Mouse (Mus musculus) limb, embryonic 11.5 days (tissue): ENCODE results near the gene Cntd1. TPM values are rescaled to one million over a fixed set of nuclear protein-coding genes. Genes with fewer than 3 reads are reported as not detected.

Source experiments
- ATAC-seq: fragments of 200-750 bp; cut with Nextera tagmentation; 2 replicates; pipeline ENCODE4 v1.8.0; 2017; ENCODE audit warnings: low read depth; ENCODE audit not compliant: insufficient number of reproducible peaks, low FRiP score, low TSS enrichment
- DNase-seq: peaks from one replicate; pipeline ENCODE4 v3.0.0-alpha.2; 2015; ENCODE audit warnings: low spot score
- H3K27ac ChIP-seq: fragments of 300-500 bp; sonication (generic); replicated peaks from 2 replicates; pipeline ENCODE4 v1.5.1; 2014; ENCODE audit warnings: low read depth, mild to moderate bottlenecking, low read length
- H3K27me3 ChIP-seq: fragments of 300-500 bp; sonication (generic); 2 replicates; pipeline ENCODE4 v1.6.1; 2014; ENCODE audit warnings: mild to moderate bottlenecking, low read length, mixed read lengths; ENCODE audit not compliant: control insufficient read depth, insufficient read depth
- H3K36me3 ChIP-seq: fragments of 300-500 bp; sonication (generic); 2 replicates; pipeline ENCODE4 v1.6.1; 2014; ENCODE audit warnings: mild to moderate bottlenecking, low read length, moderate library complexity, mixed read lengths; ENCODE audit not compliant: control insufficient read depth, insufficient read depth
- H3K4me1 ChIP-seq: fragments of 300-500 bp; sonication (generic); 2 replicates; pipeline ENCODE4 v1.6.1; 2014; ENCODE audit warnings: low read length, mixed read lengths; ENCODE audit not compliant: control insufficient read depth, insufficient read depth
- H3K4me2 ChIP-seq: fragments of 300-500 bp; sonication (generic); 2 replicates; pipeline ENCODE4 v1.6.1; 2014; ENCODE audit warnings: low read depth, mild to moderate bottlenecking, moderate library complexity; ENCODE audit not compliant: severe bottlenecking
- H3K4me3 ChIP-seq: fragments of 300-500 bp; sonication (generic); 2 replicates; pipeline ENCODE4 v1.5.1; 2014; ENCODE audit warnings: low read depth, low read length
- H3K9ac ChIP-seq: fragments of 300-500 bp; sonication (generic); 2 replicates; pipeline ENCODE4 v1.6.1; 2014; ENCODE audit warnings: mild to moderate bottlenecking, low read length
- H3K9me3 ChIP-seq: fragments of 300-500 bp; sonication (generic); 2 replicates; pipeline ENCODE4 v1.6.1; 2016; ENCODE audit warnings: low read length; ENCODE audit not compliant: control insufficient read depth
- WGBS: fragments of 180-500 bp; shearing (Covaris S2); extraction: QIAGEN DNeasy Blood & Tissue Kit; methylation state at CpG from one replicate; pipeline ENCODE4 v1.1.7; 2014; 5-methylcytosine and 5-hydroxymethylcytosine counted together
- polyA plus RNA-seq: library from polyadenylated mRNA; unstranded; fragments of >200 nt; fragmentation: Nextera tagmentation; extraction: Ambion mirVana; gene quantifications from 2 replicates; pipeline ENCODE4 v1.2.1, GENCODE M21; 2014

Gene Cntd1
- polyA plus RNA-seq, 1 experiment from 2014 or later: 1.3 TPM

DNA sequence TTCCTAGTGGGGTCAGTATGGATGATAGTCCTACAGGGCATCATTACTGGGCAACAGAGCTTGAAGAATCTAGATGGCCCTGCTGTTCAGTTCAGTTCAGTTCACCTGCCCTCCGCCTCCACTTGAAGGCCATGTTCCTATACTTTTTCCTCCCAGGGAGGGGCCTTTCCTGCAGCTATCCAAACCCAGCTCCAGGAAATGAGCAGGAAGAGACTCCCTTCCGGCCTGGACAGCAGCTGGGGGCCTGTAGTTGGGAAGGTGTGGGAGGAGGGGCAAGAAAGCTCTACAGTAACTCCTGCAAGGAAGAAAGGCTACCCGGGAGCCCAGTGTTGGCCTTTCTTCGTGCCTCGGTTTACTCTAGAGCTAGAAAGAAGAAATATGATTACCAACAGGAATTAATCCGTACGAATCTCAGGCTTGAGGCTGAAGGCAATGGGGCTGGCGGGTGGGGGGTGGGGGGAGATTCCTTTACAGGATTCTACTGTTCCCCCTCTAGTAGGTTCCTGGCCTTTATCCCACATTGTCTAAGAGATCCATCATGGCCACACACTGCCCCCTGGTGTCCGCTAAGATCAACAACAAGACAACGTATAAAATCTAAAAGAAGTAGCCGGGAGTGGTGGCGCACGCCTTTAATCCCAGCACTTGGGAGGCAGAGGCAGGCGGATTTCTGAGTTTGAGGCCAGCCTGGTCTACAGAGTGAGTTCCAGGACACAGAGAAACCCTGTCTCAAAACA is 30.4 kb upstream of the Cntd1 start:
- no peaks in the 10 kb centered on the region for H3K36me3 ChIP-seq
- 0 out of 2 replicates have a peak, but pooled peaks cover 5% of the 10 kb centered on the region for H3K27me3 ChIP-seq
- 0 out of 2 replicates have a peak overlapping the region, but pooled peaks have one; percentile 37 for H3K9ac ChIP-seq
- WGBS: 32% methylated on average over 14 of the region's 14 CpGs
- no peaks in the 10 kb centered on the region for H3K9me3 ChIP-seq
- H3K4me3 ChIP-seq: no peak overlapping the region
- no peak overlapping the region for H3K27ac ChIP-seq
- ATAC-seq: no peak
- H3K4me1 ChIP-seq: peaks cover 27% of the 10 kb centered on the region
- DNase-seq: peak; percentile 72
- no peak overlapping the region for H3K4me2 ChIP-seq

DNA sequence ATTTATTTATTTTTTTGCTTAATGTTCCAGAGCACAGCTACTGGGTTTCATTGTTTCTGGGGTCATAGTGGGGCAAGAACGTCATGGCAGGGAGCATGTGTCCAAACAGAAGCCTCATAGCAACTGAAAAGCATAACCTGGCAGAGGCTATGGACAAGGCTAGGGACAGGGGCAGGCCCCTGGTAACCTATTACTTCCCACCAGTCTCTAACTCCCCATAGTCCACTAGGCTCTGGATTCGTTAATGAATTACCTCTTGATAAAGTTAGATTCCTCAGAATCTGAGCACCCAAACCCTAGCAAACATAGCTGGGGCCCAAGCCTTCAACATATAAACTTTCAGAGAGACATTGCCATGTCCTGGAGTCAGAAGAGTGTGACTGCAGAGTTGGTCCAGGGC is 27.8 kb upstream of the Cntd1 start:
- no peak overlapping the region for H3K9ac ChIP-seq
- no peaks in the 10 kb centered on the region for H3K9me3 ChIP-seq
- H3K4me3 ChIP-seq: no peak overlapping the region
- 0 out of 2 replicates have a peak, but pooled peaks cover 2% of the 10 kb centered on the region for H3K36me3 ChIP-seq
- ATAC-seq (no peak), DNase-seq (no peak)
- peaks cover 9% of the 10 kb centered on the region for H3K4me1 ChIP-seq
- 0 out of 2 replicates have a peak, but pooled peaks cover 2% of the 10 kb centered on the region for H3K27me3 ChIP-seq
- WGBS: 78% methylated on average over 2 of the region's 2 CpGs
- no peak overlapping the region for H3K4me2 ChIP-seq
- H3K27ac ChIP-seq: no peak overlapping the region

GRCm38 (mm10) chr11:101252941-101253340 is 25.9 kb upstream of the Cntd1 start:
- H3K9ac ChIP-seq: peak overlapping the region; percentile 87
- no peaks in the 10 kb centered on the region for H3K9me3 ChIP-seq
- H3K27ac ChIP-seq: no peak overlapping the region
- peaks cover 5% of the 10 kb centered on the region for H3K36me3 ChIP-seq
- 17% methylated on average over 7 of the region's 7 CpGs for WGBS
- DNase-seq (no peak), ATAC-seq (no peak)
- H3K4me2 ChIP-seq: peak overlapping the region; percentile 69
- peaks cover 9% of the 10 kb centered on the region for H3K4me1 ChIP-seq
- peak overlapping the region; percentile 85 for H3K4me3 ChIP-seq
- H3K27me3 ChIP-seq: no peaks in the 10 kb centered on the region

DNA sequence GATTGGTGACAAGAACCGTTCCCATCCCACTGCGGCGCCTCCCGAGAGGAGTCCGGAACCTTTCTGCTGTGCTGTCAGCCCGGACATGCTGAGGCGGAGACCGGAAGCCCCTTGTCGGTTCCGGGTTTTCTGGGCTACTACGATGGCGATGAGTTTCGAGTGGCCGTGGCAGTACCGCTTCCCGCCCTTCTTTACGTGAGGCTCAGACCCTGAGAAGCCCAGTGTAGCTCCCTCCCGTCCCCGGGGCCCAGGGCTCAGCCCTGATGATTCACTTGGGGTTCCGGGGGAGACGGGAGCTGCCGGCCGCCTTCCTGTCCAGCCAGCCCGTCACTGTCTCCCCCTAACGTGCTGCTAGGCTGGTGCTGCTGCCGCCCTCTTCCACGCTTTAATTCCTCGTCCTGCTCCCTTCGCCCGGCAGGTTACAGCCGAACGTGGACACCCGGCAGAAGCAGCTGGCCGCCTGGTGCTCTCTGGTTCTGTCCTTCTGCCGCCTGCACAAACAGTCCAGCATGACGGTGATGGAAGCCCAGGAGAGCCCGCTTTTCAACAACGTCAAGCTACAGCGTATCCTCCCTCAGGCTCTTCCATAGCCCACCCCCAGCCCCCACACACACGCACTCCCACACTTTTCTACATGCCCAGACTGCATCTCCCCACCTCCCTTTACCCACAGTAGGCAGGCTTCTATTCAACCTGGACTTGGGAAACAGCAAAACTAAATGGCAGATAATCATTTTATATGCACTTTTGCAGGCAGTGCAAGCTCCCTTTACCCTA is 25.0 kb upstream of the Cntd1 start, which contains the start of gene Vps25:
Gene Vps25, plus strand, starts transcription at position 95 of the 777 bp plus-strand sequence.
- peak within 1 kb of the TSS; percentile 87 for H3K9ac ChIP-seq
- peak; percentile 60; the same call in 1 of the 2 replicates for ATAC-seq
- peak; percentile 89 for DNase-seq
- peaks cover 5% of the 10 kb centered on the region for H3K36me3 ChIP-seq
- peaks cover 6% of the 10 kb centered on the region for H3K4me1 ChIP-seq
- H3K27ac ChIP-seq: peak within 1 kb of the TSS; percentile 43; the same call in 1 of the 2 replicates
- WGBS: 0% methylated on average over 40 of the region's 40 CpGs
- no peaks in the 10 kb centered on the region for H3K27me3 ChIP-seq
- H3K4me3 ChIP-seq: peak within 1 kb of the TSS; percentile 85
- no peaks in the 10 kb centered on the region for H3K9me3 ChIP-seq
- peak within 1 kb of the TSS; percentile 69 for H3K4me2 ChIP-seq

DNA sequence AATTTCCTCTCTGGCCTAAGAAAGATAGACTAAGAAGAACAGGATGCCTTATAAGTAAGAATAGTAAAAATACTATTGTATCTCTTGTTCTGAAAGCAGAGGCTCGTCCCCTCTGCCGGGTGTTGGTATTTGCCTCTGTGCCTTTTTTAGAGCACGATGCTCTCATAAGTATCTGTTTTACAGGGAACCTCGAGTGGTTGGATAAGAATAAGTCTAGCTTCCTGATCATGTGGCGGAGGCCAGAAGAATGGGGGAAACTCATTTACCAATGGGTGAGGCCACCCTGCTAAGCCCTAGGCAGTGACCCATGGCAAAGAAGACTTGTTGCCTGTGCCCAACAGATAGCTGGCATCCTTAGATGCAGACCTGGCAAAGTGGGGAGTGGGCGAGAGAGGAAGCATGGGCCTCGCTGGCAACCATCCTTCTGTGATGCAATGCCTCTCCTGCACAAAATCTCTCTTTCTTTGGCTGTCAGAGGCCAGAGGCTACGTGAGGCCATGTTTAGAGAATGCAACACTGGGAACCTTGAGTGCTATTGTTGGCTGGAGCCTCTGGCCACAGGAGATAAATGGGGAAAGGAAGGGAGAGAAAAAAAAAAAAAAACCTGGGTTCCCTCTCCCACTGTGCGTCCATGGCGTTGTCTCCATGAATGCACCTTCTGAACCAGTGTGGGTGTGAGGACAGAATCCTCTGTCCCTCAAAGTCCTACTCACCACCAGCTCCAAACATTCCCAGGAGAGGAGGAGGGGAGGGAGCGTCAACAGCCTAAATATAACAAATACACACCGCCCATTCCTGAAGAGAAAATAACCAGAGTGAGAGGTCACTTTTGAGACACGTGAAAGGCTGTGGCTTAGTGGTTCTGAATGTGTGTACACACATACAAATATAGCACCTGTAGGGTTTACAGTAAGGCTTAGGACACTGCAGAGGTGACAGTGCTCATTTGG is 22.7 kb upstream of the Cntd1 start:
- H3K4me3 ChIP-seq: no peak overlapping the region
- peaks cover 15% of the 10 kb centered on the region for H3K4me1 ChIP-seq
- peaks cover 5% of the 10 kb centered on the region for H3K36me3 ChIP-seq
- no peak for ATAC-seq
- 0 out of 2 replicates have a peak, but pooled peaks cover under 1% of the 10 kb centered on the region for H3K27me3 ChIP-seq
- no peak overlapping the region for H3K4me2 ChIP-seq
- no peaks in the 10 kb centered on the region for H3K9me3 ChIP-seq
- WGBS: 90% methylated on average over 13 of the region's 13 CpGs
- H3K9ac ChIP-seq: no peak overlapping the region
- DNase-seq: no peak
- H3K27ac ChIP-seq: no peak overlapping the region

- Histone ChIP-seq H3K9me3 (no peaks in the 10 kb centered on the region), H3K4me3 (0 out of 2 replicates have a peak overlapping the region, but pooled peaks have one; percentile 56), H3K4me2 (peak overlapping the region; percentile 97), H3K9ac (peak overlapping the region; percentile 27; the same call in 1 of the 2 replicates), H3K4me1 (peaks cover 22% of the 10 kb centered on the region; the same call in 1 of the 2 replicates), H3K36me3 (peaks cover 5% of the 10 kb centered on the region), H3K27me3 (peaks cover 28% of the 10 kb centered on the region), H3K27ac (0 out of 2 replicates have a peak overlapping the region, but pooled peaks have one; percentile 62)
- WGBS: 36% methylated on average over 6 of the region's 6 CpGs
- DNase-seq: no peak
- ATAC-seq: no peak
These were observed 19.5 kb upstream of the Cntd1 start for GRCm38 (mm10) chr11:101259261-101259712.

- peak within 1 kb of the TSS; percentile 63 for H3K9ac ChIP-seq
- H3K4me1 ChIP-seq: peaks cover 25% of the 10 kb centered on the region; the same call in 1 of the 2 replicates
- under 1% methylated on average over 43 of the region's 43 CpGs for WGBS
- peak within 1 kb of the TSS; percentile 56 for H3K4me3 ChIP-seq
- H3K9me3 ChIP-seq: no peaks in the 10 kb centered on the region
- peak within 1 kb of the TSS; percentile 62 for H3K27ac ChIP-seq
- H3K27me3 ChIP-seq: peaks cover 35% of the 10 kb centered on the region
- peak within 1 kb of the TSS; percentile 97 for H3K4me2 ChIP-seq
- peak; percentile 83 for ATAC-seq
- DNase-seq: peak; percentile 81
- peaks cover 5% of the 10 kb centered on the region for H3K36me3 ChIP-seq
These were observed 18.6 kb upstream of the Cntd1 start, which contains the start of gene Wnk4 for GRCm38 (mm10) chr11:101259948-101260825. Wnk4 (plus strand) TSS chr11:101260567.
